Mouse (Mus musculus) c-Kit-positive CD71-positive TER-119-negative erythroid progenitor cells, embryonic 14.5 days (primary cell): ENCODE results near the gene Fbxo27.

ENCODE experiments used
- DNase-seq: peaks from one replicate; pipeline ENCODE4 v3.0.0-alpha.2; 2013; ENCODE audit warnings: low read depth

Fbxo27 gene

DNA sequence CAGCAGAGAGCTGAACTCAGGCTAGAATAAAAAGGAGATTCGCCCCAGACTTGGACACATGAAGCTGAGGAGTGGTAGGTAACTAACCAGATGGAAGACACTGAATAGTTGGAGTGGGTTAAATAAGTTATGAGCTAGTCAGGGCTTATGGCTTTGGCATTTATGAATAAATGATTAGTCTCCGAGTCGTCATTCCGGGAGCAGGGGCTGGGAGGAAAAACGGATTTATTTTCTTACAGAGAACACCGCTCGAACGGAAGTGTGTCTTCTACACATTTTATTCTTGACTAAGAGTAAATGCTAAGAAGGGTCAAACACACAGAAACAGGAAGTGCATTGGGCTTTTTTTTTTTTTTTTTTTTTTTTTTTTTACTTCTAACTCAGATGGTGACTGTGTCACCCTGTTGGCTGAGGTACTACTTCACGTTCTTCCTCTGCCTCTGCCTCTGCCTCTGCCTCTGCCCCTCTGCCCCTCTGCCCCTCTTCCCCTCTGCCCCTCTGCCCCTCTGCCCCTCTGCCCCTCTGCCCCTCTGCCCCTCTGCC lies 10.0 kb downstream of the Fbxo27 start:
- no peak for DNase-seq

DNA sequence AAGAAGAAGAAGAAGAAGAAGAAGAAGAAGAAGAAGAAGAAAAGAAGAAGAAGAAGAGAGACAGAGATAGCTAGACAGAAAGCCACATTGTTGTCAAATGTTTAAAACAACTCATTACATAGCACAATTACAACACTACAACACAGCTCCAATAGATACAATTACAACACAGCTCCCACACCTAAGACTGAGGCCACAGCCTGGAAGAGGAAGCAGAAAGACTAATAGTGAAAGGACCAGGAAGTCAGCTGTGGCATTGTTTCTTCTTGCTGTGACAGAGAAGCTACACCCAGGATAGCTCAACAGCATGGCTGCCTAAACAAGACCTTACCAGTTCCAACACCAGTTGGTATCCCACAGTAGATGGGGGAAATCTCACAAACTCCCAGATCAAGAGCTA lies 16.8 kb downstream of the Fbxo27 start:
- no peak for DNase-seq

DNA sequence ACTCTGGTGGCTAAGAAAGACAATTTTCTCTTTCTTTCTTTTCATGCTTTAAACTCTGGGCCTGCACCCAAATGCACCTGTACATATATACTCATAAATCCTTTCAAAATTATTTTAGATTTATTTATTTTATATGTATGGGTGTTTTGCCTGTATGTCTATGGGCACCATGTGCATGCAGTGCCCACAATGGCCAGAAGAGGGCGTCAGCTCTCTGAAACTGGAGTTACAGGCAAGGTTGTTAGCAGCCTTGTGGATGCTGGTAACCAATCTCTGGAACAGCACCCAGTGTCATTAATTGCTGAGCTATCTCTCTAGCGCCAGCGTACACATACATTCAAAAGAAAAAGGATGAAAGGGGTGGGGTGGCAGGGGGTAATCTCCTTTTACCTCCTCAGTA lies 18.3 kb downstream of the Fbxo27 start:
- DNase-seq: no peak

DNA sequence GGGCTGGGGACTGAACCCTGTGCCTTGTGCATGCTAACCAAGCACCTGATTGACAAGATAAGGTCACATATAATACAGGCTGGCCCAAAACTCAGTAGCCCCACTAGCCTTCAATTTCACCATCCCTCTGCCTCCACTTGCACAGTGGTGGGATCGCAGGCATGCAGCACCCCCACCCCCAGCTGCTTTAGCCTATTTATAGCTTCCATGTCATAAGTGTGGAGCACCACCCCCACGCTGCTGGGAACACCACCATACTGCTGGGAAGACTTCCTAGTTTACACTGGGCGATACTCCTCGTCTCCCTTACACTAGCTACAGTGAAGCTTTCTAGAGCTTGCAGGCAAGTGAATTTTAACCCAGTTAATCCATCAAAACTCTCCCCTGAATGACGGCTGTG lies 22.0 kb downstream of the Fbxo27 start:
- DNase-seq: no peak

DNA sequence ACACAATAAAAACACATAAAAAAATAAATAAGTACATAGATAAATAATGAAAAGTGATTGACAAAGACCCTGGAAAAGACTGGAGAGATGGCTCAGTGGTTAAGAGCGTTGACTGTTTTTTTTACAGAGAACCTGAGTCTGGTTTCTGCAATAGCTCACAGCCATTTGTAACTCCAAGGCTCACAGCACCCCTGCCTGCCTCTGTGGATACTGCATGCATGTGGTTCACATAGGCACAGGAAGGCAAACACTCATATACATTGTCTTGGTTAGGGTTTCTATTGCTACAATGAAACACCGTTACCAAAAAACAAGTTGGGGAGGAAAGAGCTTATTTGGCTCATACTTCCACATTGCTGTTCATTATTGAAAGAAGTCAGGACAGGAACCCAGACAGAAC lies 22.9 kb downstream of the Fbxo27 start:
- no peak for DNase-seq

DNA sequence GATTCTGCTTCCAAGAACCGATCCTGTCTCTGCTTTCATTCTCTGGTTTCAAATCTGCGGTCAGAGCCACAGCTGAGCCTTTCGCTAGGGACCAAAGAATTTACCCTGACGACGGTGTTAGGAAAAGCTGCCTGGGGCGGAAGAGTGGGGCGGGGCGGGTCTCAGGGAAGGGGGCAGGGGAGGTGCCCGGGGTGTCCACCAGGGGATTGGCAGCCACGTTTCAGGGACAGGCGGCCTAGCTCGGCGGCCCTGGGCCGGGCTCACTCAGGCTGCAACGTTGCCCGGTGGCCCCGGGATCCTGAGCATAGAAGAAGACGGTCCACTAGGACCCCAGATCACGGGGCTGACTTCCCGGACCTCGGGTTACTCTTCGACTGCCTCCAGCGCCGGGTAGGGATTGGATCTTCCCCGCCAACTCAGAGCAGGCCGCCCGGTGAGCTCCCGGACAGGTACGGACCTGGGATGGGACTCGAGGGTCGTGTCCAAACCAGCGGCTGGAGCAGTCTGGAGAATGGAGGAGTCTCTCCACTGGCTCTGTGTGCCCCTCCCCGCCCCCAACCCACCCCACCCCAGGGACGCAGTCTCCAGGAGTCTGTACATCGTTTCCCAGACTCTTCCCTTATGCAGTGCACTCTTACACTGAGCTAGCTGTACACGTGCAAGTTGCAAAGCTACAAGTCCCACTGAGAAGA lies 24.1 kb downstream of the Fbxo27 start, which contains the start of gene Fbxo17:
TSS of gene Fbxo17 (plus strand) at position 215 of the 692 bp plus-strand sequence.
- no peak for DNase-seq

DNA sequence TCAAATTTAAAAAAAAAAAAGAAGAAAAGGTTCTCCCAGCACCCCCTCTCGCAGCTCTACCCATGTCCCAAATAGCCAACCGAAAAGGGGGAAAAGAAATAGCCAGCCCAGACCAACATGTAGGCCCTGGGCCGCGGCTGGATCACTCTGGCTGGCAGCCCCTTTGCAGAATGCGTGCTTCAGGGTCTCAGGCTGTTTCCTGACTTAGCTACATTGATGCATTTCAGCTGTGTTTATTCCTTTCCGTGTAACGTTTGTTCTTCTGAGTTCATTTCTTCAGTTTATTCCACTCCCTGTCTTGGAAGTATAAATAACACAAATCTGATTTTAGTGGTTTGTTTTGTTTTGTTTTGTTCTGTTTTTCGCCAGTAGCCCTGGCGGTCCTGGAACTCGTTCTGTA lies 25.1 kb downstream of the Fbxo27 start:
- no peak for DNase-seq

DNA sequence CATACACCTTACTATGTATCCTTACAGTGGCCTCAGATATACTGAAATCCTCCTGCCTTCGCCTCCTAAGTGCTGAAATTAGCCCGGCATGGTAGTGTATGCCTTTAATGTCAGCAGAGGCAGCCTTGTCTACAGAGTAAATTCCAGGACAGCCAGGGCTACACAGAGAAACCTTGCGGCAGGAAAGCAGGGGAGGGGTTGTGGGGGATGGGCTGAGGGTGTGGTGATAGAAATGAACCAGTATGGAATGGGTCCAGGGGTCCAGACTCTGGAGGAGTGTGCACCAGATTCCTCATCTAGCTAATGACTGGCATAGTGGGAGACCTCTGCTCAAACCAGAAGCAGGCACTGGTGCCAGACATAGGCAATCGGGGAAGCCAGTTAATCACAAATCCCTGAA lies 26.5 kb downstream of the Fbxo27 start:
- DNase-seq: no peak

DNA sequence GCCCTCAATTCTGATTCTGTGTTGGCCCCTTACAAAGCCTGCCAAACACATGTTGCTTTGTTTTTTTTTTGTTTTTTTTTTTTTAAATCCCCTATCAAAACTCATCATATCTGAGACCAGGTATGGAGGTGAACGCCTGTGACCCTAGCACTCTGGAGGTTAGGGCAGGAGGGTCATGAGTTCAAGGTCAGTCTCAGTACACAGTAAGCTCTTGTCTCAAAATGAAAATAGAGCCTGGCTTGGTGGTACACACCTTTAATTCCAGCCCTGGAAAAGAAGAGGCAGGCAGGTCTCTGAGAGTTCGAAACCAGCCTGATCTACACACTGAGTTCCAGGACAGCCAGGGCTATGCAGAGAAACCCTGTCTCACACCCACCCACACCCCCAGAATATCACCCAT lies 27.0 kb downstream of the Fbxo27 start:
- DNase-seq: no peak

DNA sequence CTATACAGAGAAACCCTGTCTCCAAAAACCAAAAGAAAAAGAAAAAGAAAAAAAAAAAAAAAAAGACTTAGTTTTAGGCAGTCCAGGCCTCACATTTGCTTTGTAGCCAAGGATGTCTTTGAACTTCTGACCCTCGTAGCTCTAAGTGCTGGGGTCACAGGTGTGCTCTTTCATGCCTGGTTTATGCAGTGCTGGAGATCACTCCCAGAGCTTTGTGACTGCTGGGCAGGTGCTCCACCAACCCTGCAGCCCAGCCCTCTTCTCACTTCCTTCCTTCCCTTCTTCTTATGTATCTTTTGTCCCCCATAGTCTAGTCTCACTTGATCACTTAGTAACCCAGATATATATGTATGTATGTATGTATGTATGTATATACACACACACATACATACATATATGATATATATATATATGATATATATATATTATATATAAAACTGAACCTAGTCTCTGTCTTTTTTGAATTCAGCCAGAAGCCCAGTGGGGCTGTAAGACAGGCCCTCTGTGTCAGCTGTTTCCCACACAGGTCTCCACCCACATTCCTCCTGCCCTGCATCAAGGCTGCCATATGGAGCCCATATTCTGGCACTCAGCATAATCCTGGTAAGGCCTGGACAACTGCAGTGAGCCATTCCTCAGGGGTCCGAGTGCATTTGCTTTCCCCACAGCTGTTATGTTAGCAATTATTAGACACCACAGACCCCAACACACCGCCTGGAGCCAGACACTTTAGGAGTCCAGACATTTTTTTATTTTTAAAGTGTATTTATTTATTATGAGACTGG lies 28.3 kb downstream of the Fbxo27 start:
- no peak for DNase-seq

DNA sequence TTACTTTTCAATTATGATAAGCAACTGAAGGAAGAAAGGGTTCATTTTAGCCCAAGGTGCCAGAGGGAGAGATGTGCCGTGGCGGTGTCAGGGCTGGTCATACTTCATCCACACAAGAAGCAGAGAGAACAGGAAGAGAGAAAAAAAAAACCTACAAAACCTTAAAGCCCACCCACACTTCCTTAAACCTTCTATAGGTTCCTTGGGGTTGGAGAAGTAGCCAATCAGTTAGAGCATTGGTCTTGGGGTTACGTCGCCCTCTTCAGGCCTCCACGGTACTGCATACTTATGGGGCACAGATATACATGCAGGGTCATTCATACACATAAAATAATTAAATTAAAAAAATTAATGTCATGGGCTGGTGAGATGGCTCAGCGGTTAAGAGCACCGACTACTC lies 29.4 kb downstream of the Fbxo27 start:
- DNase-seq: no peak

DNA sequence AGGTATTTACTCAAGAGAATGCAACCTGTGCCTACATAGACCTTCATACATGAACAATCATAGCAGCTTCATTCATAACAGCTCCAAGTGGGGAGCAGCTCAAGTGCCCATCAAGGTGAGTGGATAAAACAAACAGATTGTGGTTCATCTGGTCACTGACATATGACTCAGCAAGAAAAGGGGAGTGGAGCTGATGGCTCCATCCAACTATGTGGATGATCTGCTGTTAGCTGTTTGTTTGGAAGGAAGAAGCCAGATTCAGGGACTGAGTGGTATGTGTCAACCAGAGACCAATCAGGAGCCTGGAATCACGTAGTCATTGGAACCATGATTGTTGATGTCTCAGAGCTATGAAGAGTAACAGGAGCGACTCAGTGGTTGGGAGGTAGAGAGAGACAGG lies 32.0 kb downstream of the Fbxo27 start:
- no peak for DNase-seq

DNA sequence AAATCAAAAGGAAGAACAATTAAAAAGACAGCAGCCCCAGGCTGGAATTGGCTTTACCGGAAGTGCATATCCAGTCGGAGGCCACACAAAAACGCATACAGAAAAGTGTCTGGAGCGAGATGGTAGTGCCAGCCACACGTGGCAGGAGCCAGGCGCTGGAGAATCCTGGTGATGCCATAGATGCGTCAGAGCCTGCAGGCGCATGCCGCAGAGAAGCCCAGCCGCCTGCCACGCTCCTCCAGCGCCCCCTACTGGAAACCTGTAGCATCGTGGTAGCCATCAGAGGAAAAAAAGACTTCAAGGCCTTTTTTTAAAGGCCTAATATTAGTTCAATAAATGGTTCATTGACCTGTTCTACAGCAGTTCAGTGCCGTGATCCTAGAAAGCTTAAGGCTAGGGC lies 34.0 kb downstream of the Fbxo27 start:
- DNase-seq: peak; percentile 44

DNA sequence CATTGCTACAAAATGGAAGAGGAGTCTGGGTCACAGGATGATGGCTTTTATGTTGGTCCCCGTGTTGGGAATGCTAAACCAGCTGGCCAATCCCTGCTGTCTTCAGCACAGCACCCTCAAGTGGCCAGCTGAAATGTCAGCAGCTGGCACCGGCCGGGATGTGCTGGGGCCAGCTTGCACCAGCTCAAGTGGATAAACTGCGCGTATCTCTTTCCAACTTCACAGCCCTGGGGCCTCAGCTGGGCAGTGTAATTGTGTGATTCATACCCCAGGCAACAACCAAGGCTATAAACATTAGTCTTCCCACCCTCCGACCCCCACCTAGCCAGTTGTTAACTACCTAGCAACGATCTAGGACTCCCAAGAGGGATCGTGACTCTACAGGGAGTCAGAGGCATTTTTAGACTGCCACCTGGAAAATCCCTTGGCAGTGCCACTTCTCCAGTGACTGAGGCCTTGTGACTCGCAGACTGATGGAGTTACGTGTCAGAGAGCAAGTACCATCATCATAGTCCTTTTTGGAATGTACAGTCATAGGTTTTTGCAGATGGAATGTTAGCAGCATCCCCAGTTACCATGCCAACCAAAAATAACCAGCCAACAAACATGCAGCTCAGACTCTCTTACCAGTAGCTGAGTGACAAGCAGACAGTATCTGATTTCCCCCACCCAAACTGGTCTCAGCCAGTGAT lies 35.1 kb downstream of the Fbxo27 start:
- no peak for DNase-seq

DNA sequence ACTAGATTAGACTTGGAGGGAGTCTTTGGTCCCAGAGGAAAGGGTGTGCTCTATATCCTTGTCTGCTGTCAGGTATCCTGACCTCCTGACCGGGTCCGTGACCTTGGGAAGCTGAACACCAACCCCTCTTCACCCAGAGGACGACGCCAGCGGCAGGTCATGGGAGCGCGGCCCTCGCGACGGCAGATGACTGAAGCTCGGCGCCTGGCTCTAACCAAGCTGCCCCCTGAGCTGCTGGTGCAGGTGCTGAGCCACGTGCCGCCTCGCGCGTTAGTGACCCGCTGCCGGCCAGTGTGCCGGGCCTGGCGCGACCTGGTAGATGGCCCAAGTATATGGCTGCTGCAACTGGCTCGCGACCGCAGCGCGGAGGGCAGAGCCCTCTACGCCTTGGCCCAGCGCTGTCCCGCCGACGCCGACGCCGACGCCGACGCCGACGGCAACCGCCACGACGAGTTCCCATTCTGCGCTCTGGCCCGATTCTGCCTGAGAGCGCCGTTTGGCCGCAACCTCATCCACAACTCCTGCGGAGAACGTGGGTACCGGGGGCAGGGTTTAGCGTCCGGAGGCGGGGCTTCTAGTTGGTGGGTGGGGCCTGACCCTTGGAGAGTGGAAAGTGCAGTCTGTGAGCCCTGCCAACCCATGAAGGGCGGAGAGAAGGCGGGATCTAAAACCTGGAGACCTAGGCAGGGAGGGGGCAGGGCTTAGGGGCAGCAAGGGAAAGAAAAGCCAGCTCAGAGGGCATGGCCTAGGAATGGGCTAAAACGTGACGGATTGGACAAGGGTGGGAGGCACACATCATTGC lies 39.9 kb downstream of the Fbxo27 start:
- peak; percentile 82 for DNase-seq

DNA sequence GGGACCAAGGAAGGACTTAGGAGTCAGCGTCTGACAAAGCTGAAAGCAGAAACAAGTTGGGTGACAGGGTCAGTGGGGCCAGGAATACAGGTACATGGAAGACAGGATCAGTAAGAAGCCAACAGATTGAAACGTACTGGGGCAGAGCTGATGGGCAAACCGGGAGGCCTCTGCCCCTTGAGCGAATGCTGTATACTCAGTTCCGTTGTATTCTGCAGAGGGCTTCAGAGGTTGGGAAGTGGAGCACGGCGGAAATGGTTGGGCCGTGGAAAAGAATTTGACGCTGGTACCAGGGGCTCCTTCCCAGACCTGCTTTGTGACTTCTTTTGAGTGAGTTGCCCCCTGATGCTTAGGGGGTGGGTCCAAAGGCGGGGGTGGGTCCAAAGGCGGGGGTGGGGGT lies 40.6 kb downstream of the Fbxo27 start:
- no peak for DNase-seq

DNA sequence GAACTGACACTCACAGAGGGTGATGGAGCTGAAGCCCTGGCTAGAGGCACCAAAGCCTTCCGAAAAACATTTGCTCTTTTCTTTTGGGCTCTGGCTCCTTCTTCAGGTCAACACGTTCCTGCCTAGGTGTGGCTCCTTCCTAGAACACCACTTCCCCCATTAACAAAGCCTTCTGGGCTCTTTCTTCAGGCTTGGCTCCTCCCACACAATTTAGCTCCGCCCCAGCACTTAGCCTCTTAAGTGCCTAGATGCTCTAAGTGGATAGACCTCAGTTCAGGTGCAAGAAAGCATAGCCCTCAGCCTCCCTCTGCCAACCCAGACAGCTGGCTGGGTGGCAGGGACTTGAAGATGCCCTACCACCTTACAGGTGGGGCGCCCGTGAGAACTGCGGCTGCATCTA lies 43.1 kb downstream of the Fbxo27 start:
- no peak for DNase-seq

DNA sequence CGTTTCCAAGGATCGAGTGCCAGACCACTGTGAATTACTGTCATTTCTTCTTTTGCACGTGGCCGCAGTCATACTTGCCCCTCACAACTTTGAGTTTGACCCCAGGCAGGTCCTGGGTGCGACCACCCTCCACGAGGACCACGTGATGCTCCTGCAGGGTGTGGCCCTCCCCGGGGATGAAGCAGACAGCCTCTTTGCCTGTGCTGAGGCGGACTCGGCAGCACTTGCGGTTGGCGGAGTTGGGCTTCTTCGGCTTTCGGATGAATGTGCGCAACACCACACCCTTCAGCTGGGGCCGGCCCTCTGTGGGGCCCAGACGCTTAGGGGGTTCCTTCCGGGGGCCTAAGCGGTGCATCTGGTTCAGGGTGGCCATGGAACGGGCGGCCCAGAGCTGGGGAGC lies 47.2 kb downstream of the Fbxo27 start:
- DNase-seq: no peak

DNA sequence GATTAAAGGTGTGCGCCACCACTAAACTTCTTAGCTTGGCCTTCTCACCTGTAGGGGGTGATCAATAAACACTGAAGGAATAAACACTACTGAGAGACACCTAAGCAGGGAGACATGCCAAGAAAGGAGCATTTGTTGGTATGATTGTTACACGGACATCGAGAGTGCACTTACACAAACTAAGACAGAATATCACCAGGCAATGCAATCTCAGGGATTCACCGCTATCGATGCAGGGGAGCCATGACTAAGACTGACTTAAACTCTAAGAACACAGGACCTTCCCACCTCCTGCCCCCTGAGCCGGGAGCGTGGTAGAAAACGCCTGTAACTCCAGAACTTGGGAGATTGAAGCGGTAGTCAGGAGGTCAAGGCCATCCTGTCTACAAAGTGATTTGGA lies 48.3 kb downstream of the Fbxo27 start:
- no peak for DNase-seq

DNA sequence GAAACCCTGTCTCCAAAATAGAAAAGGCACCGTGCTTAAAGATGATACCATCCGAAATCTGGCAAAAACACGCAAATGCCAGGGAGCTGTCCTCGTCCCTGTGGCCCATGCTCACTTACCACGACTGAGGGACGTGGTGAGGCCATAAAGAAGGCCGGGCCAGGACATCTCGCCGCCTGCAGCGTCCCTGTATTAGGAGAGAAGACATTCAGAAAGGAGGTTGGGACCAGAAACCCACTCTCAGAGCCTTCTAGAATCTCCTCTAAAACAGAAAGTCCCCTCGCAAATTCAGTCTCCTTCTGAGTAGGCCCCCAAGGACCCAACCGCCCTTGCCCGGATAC lies 48.7 kb downstream of the Fbxo27 start:
- DNase-seq: no peak

DNA sequence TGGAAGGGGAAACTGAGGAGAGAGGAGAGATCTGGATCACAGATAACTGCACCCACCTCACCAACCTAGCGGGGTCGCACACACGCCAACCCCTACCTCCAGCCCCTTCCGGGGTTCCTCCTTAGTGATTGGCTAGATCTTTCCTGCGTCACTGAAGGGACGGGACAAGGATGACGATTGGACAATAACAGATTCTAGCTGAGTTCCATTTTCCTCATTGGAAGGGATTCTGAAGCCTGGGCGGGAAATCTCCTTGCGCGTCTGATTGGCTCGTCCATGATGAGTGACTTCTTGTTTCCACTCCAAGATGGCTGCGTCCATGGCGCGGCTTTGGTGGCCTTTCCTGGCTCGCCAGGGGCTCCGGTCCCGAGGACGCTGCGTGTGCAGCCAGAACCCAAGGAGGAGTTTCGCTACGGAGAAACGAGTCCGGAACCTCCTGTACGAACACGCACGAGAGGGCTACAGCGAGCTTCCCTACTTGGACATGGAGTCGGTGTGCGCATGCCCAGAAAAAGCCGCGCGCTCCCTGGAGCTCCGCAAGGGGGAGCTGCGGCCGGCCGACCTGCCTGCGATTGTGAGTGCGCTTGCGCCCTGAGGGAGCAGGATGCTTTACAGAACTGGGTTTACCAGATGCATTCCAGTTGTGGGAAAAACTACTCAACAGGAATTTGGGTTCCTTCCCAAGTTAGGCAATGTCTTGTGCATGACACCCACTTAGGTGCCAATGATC lies 49.2 kb downstream of the Fbxo27 start, which contains the start of the genes Mrps12 and Sars2:
TSS of gene Mrps12 (minus strand) at position 112 of the 730 bp plus-strand sequence.
TSS of gene Sars2 (plus strand) at position 284 of the 730 bp plus-strand sequence.
- peak; percentile 97 for DNase-seq
